Mouse (Mus musculus) brain, embryonic 14.5 days (tissue): Measurements from ENCODE around the gene Olfr1281.

Experiments used
- CTCF ChIP-seq: fragments of 200-500 bp; IDR thresholded peaks from 2 replicates; pipeline ENCODE4 v1.5.1; 2012; ENCODE audit warnings: inconsistent platforms, mild to moderate bottlenecking, moderate library complexity, borderline replicate concordance; ENCODE audit not compliant: insufficient read depth, insufficient read length; ENCODE audit errors: extremely low read depth
- POLR2A ChIP-seq: fragments of 200-500 bp; IDR thresholded peaks from 2 replicates; pipeline ENCODE4 v1.6.1; 2012; ENCODE audit warnings: mild to moderate bottlenecking, inconsistent platforms, borderline replicate concordance; ENCODE audit not compliant: poor library complexity, insufficient read depth, insufficient read length, severe bottlenecking; ENCODE audit errors: extremely low read depth

- no peak for TF ChIP-seq CTCF
- no peak for TF ChIP-seq POLR2A
These were observed 9.7 kb downstream of the Olfr1281 start, which contains the start of gene Olfr1282 for GRCm38 (mm10) chr2:111335976-111336375.
